Mouse (Mus musculus): ENCODE results near the gene Pip4k2b. TPM values are rescaled to one million over a fixed set of nuclear protein-coding genes. Genes with fewer than 3 reads are reported as not detected.

The Pip4k2b gene
- polyA plus RNA-seq, 1 experiment from 2014 or later: 2.2 TPM

DNA sequence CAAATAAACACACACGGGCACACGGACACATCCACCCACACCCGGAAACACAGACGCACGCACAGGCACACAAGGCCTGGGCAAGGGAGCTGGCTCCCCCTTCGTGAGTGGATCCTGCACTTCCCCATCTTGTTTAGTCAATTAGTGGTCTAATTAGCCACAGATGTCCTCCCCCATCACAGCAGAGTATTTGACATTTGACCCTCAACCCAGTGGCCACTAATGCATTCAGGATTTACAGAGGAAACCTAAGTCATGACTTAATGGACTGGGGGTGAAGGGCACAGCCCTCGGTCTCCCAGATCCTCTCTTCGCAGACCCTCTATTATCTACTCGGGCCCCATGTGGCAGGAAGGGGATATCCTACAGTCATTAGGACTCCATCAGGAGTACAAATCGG, 10.8 kb downstream of the Pip4k2b start:
- H3K4me2 ChIP-seq (ENCODE audit: low read depth, low read length): no peak overlapping the region
- H3K9me3 ChIP-seq (ENCODE audit: control insufficient read depth, low read length): no peaks in the 10 kb centered on the region
- WGBS: 23% methylated on average over 10 of the region's 10 CpGs
- no peak overlapping the region for H3K9ac ChIP-seq (ENCODE audit: low read depth, low read length)
- H3K4me1 ChIP-seq (ENCODE audit: control insufficient read depth, insufficient read depth, low read length): peaks cover 7% of the 10 kb centered on the region; the same call in 1 of the 2 replicates
- DNase-seq (ENCODE audit: low spot score) (no peak), ATAC-seq (ENCODE audit: low read depth) (no peak)
- peaks cover 37% of the 10 kb centered on the region for H3K36me3 ChIP-seq (ENCODE audit: control insufficient read depth, insufficient read depth, low read length)
- H3K4me3 ChIP-seq (ENCODE audit: low read depth, low read length): no peak overlapping the region
- no peaks in the 10 kb centered on the region for H3K27me3 ChIP-seq (replicated peaks; ENCODE audit: control insufficient read depth, insufficient read depth, low read length)
- H3K27ac ChIP-seq (replicated peaks; ENCODE audit: low read depth, low read length): no peak overlapping the region

DNA sequence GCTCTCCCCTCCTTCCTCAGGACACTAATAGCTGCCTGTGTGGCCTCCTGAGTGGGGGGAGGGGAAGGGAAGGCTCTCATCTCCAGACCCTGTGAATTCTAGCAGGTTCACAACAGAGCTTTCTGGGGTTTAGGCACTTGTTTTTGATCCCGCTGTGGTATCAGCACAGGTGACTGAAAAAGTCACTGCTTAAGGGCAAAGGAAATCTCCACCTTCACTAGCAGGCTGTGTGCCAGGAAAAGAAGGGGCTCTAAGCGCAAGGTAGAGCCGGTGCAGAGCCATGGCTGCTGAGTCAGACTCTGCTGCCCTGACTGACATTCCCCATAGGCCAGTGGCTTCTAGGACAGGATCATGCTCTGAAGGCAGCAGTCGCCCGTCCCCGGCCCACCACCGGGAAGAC, 15.8 kb downstream of the Pip4k2b start:
- Histone ChIP-seq H3K4me3 (ENCODE audit: low read depth, low read length) (no peak overlapping the region), H3K27ac (replicated peaks; ENCODE audit: low read depth, low read length) (no peak overlapping the region), H3K4me1 (ENCODE audit: control insufficient read depth, insufficient read depth, low read length) (peaks cover 5% of the 10 kb centered on the region; the same call in 1 of the 2 replicates), H3K4me2 (ENCODE audit: low read depth, low read length) (no peak overlapping the region), H3K27me3 (replicated peaks; ENCODE audit: control insufficient read depth, insufficient read depth, low read length) (no peaks in the 10 kb centered on the region), H3K9ac (ENCODE audit: low read depth, low read length) (no peak overlapping the region), H3K36me3 (ENCODE audit: control insufficient read depth, insufficient read depth, low read length) (peaks cover 85% of the 10 kb centered on the region), H3K9me3 (ENCODE audit: control insufficient read depth, low read length) (no peaks in the 10 kb centered on the region)
- ATAC-seq (ENCODE audit: low read depth): no peak
- no peak for DNase-seq (ENCODE audit: low spot score)
- 76% methylated on average over 7 of the region's 7 CpGs for WGBS

DNA sequence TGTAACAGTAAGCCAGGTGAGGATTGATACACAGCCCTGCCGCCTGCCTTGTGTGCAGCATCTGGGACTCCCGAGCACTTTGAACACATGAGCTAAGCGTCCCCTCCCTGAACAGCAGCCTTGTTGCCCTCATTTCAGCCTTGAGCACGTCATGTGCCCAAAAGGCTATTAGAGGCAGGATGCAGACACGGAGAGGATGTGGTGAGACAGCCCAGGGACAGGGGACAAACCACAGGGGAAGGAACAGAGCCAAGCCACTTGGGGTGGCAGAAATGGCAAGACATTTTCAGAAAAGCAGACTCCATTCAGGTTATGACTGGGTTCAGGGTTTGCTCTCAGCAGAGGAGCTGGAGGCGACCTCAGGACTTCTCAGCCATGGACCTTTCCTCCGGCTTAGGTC, 16.2 kb downstream of the Pip4k2b start:
- Histone ChIP-seq H3K27ac (replicated peaks; ENCODE audit: low read depth, low read length) (no peak overlapping the region), H3K9me3 (ENCODE audit: control insufficient read depth, low read length) (no peaks in the 10 kb centered on the region), H3K4me1 (ENCODE audit: control insufficient read depth, insufficient read depth, low read length) (0 out of 2 replicates have a peak, but pooled peaks cover 1% of the 10 kb centered on the region), H3K27me3 (replicated peaks; ENCODE audit: control insufficient read depth, insufficient read depth, low read length) (no peaks in the 10 kb centered on the region), H3K36me3 (ENCODE audit: control insufficient read depth, insufficient read depth, low read length) (peaks cover 88% of the 10 kb centered on the region), H3K4me2 (ENCODE audit: low read depth, low read length) (no peak overlapping the region), H3K4me3 (ENCODE audit: low read depth, low read length) (no peak overlapping the region), H3K9ac (ENCODE audit: low read depth, low read length) (no peak overlapping the region)
- ATAC-seq (ENCODE audit: low read depth) (no peak), DNase-seq (ENCODE audit: low spot score) (no peak)
- 56% methylated on average over 7 of the region's 7 CpGs for WGBS

DNA sequence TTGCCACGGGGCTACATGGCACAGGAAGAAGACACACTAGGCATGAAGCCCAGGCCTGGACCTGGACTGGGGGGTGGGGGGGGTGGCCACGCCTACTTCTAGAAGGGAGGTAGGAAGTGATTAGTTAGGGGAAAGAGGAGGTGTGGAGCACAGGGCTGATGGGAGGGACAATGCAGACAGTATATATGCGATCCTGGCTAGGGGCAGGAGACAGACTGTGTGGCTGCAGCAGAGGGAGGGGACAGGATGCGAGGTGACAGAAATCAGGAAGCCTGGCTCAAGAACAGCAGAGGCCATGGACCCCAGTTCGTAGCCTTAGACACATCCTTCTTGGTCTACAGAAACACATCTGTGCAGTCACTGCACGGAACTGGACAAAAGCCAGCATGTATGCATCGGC, 20.8 kb downstream of the Pip4k2b start:
- 81% methylated on average over 7 of the region's 7 CpGs for WGBS
- Histone ChIP-seq H3K27ac (replicated peaks; ENCODE audit: low read depth, low read length) (no peak overlapping the region), H3K9ac (ENCODE audit: low read depth, low read length) (no peak overlapping the region), H3K4me2 (ENCODE audit: low read depth, low read length) (no peak overlapping the region), H3K4me3 (ENCODE audit: low read depth, low read length) (no peak overlapping the region), H3K4me1 (ENCODE audit: control insufficient read depth, insufficient read depth, low read length) (no peaks in the 10 kb centered on the region), H3K36me3 (ENCODE audit: control insufficient read depth, insufficient read depth, low read length) (peaks cover 97% of the 10 kb centered on the region), H3K27me3 (replicated peaks; ENCODE audit: control insufficient read depth, insufficient read depth, low read length) (no peaks in the 10 kb centered on the region), H3K9me3 (ENCODE audit: control insufficient read depth, low read length) (no peaks in the 10 kb centered on the region)
- DNase-seq (ENCODE audit: low spot score): no peak
- ATAC-seq (ENCODE audit: low read depth): no peak

DNA sequence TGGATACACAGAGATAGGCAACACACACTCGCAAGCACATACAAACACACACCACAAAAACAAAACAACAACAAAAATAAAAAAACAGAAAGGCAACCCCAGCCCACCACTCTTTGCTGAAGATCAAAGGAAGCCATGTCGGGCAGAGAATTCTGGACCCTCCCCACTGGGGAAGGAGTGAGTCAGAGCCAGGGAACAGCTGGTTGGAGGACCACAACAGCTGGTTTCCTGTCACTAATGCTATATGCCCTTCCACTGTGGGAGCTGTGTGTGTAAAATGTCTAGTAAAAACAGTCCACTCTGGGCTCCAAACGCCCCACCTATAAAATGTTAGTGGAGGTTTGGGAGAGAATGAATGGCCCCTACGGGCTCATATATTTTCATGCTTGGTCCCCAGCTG, 23.2 kb downstream of the Pip4k2b start:
- no peak for ATAC-seq (ENCODE audit: low read depth)
- H3K9me3 ChIP-seq (ENCODE audit: control insufficient read depth, low read length): no peaks in the 10 kb centered on the region
- peaks cover 96% of the 10 kb centered on the region for H3K36me3 ChIP-seq (ENCODE audit: control insufficient read depth, insufficient read depth, low read length)
- no peak for DNase-seq (ENCODE audit: low spot score)
- H3K4me1 ChIP-seq (ENCODE audit: control insufficient read depth, insufficient read depth, low read length): no peaks in the 10 kb centered on the region
- no peak overlapping the region for H3K27ac ChIP-seq (replicated peaks; ENCODE audit: low read depth, low read length)
- no peak overlapping the region for H3K4me3 ChIP-seq (ENCODE audit: low read depth, low read length)
- H3K27me3 ChIP-seq (replicated peaks; ENCODE audit: control insufficient read depth, insufficient read depth, low read length): no peaks in the 10 kb centered on the region
- no peak overlapping the region for H3K9ac ChIP-seq (ENCODE audit: low read depth, low read length)
- no peak overlapping the region for H3K4me2 ChIP-seq (ENCODE audit: low read depth, low read length)
- 88% methylated on average over 4 of the region's 4 CpGs for whole genome bisulfite sequencing

DNA sequence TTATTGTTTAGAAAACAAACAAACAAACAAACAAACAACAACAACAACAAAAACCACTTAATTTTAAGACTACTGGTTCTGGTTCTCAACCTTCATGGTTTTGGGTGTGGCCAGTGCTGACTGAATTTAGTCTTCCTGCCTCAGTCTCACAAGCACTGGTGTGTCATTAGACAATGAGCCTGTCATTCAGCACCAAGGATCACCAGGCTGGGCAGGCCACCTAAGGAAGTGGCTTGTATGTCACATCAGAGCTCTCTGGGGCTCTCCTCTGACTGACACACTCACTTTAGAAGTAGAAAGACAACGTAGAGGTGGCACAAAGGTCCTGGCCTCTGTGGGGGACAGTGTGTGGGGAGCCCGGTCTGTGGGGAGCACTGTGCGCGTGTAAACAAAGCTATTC, 25.5 kb downstream of the Pip4k2b start:
- H3K9me3 ChIP-seq (ENCODE audit: control insufficient read depth, low read length): no peaks in the 10 kb centered on the region
- H3K9ac ChIP-seq (ENCODE audit: low read depth, low read length): no peak overlapping the region; the same call in 1 of the 2 replicates
- H3K4me2 ChIP-seq (ENCODE audit: low read depth, low read length): no peak overlapping the region
- peaks cover 88% of the 10 kb centered on the region for H3K36me3 ChIP-seq (ENCODE audit: control insufficient read depth, insufficient read depth, low read length)
- no peaks in the 10 kb centered on the region for H3K4me1 ChIP-seq (ENCODE audit: control insufficient read depth, insufficient read depth, low read length)
- no peak for ATAC-seq (ENCODE audit: low read depth)
- no peaks in the 10 kb centered on the region for H3K27me3 ChIP-seq (replicated peaks; ENCODE audit: control insufficient read depth, insufficient read depth, low read length)
- WGBS: 86% methylated on average over 4 of the region's 4 CpGs
- no peak overlapping the region for H3K27ac ChIP-seq (replicated peaks; ENCODE audit: low read depth, low read length)
- H3K4me3 ChIP-seq (ENCODE audit: low read depth, low read length): no peak overlapping the region
- no peak for DNase-seq (ENCODE audit: low spot score)

DNA sequence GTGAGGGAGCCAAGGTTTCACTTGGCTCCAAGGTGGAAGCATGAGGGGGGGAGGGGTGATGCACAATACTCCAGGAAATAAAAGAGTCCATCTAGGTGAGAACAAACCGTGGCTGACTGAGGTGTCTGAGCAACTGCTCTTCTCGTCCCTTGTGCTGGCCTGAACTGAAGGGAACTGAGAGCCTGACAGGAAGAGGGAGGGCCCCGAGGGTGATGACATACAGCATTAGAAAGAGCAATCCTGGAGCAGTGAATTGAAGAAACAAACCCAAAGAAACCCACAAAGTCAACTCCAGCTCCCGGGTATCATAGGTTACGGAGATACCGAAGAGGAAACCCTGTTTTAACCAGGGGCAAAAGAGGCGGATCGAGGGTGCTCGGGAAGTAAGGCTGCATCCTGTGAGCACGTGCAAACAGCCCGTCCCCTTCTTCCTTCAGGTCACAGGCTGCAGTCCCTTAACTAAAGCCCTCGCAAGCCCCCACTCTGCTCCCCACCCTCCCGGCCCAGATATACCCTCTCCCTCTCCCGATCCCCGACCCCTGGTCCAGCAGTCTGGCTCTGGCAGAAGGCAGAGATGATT, 26.1 kb downstream of the Pip4k2b start:
- H3K36me3 ChIP-seq (ENCODE audit: control insufficient read depth, insufficient read depth, low read length): peaks cover 90% of the 10 kb centered on the region
- no peak overlapping the region for H3K27ac ChIP-seq (replicated peaks; ENCODE audit: low read depth, low read length)
- DNase-seq (ENCODE audit: low spot score) (no peak), ATAC-seq (ENCODE audit: low read depth) (no peak)
- H3K4me2 ChIP-seq (ENCODE audit: low read depth, low read length): no peak overlapping the region
- H3K9ac ChIP-seq (ENCODE audit: low read depth, low read length): no peak overlapping the region
- H3K27me3 ChIP-seq (replicated peaks; ENCODE audit: control insufficient read depth, insufficient read depth, low read length): no peaks in the 10 kb centered on the region
- 74% methylated on average over 15 of the region's 15 CpGs for WGBS
- H3K4me3 ChIP-seq (ENCODE audit: low read depth, low read length): no peak overlapping the region
- H3K9me3 ChIP-seq (ENCODE audit: control insufficient read depth, low read length): no peaks in the 10 kb centered on the region
- H3K4me1 ChIP-seq (ENCODE audit: control insufficient read depth, insufficient read depth, low read length): no peaks in the 10 kb centered on the region

DNA sequence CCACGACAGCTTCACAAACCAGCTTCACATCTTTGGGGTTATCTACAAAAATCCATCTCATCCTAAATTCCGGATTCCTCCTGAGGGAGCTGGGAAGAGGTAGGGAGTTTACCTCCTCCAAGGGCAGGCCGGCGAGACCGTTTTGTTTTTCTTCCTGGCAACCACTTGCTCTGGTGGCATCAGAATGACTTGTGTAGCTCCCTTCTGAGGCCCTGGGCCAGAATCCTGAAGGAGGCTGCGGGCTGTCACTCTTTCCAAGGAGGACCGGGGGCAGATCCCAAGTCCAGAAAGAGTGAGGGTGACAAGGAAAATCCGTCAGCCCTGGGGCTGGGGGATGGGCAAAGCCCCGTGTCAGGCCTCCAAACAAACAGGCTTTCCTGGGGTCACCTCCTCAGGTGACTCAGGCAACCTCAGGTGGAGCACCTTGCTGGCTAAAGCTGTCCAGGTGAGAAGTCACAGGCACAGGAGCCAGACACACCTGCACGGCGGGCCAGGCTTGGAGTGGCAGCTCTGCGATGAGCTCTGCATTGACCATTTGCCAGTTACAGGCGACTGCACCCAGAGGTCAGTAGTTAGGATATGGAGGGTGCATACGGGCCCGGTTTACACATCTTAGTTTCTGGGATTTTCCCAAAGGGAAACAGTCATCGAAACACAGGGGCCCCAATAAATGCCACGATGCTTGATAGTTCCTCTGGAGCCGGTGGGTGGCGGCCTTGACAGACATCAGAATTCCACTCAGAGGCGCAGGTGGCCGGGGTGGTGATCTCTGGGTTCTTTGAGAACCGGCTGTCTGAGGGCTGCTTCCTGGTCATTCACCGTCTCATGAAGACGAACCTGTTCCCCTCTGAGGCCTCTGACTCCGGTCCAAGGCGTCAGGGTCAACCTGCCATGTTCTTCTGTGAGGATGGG, 26.9 kb downstream of the Pip4k2b start:
- no peak overlapping the region for H3K4me3 ChIP-seq (ENCODE audit: low read depth, low read length)
- no peak for ATAC-seq (ENCODE audit: low read depth)
- peaks cover 88% of the 10 kb centered on the region for H3K36me3 ChIP-seq (ENCODE audit: control insufficient read depth, insufficient read depth, low read length)
- DNase-seq (ENCODE audit: low spot score): no peak
- no peaks in the 10 kb centered on the region for H3K4me1 ChIP-seq (ENCODE audit: control insufficient read depth, insufficient read depth, low read length)
- no peaks in the 10 kb centered on the region for H3K27me3 ChIP-seq (replicated peaks; ENCODE audit: control insufficient read depth, insufficient read depth, low read length)
- H3K4me2 ChIP-seq (ENCODE audit: low read depth, low read length): no peak overlapping the region
- no peak overlapping the region for H3K27ac ChIP-seq (replicated peaks; ENCODE audit: low read depth, low read length)
- H3K9ac ChIP-seq (ENCODE audit: low read depth, low read length): no peak overlapping the region
- H3K9me3 ChIP-seq (ENCODE audit: control insufficient read depth, low read length): no peaks in the 10 kb centered on the region
- 81% methylated on average over 25 of the region's 26 CpGs for WGBS

All from embryonic facial prominence, embryonic 14.5 days (tissue).